ENCODE assay signal across 9 mouse cellular contexts in genomic region chr9:58202676-58203453, GRCm38 (mm10). TPM values are rescaled to one million over a fixed set of nuclear protein-coding genes. Genes with fewer than 3 reads are reported as not detected.
DNase-seq lines count a peak whose midpoint lies in the region; ATAC-seq and TF ChIP-seq lines count a peak whose summit lies in the region.
"Had no signal": no experiment of that assay in that cellular context is flagged by ENCODE, and none has a peak within 500 bp of the region (broad histone marks: within the 10 kb centered on the region; RNA-seq: fewer than 3 reads in every experiment).

No protein-coding gene starts in this region.

- peak; percentile 8; the same call in 1 of the 2 replicates for ATAC-seq in forebrain, postnatal 0 days
- no peak for ATAC-seq in limb, embryonic 13.5 days (ENCODE audit: low FRiP score, low read depth)

- peak; percentile 71 to 85 for DNase-seq in left cerebral cortex, adult 18-20 months (ENCODE audit: low spot score in 2 of 2)
- no peak for DNase-seq in left cerebral cortex, adult 11 months (ENCODE audit: low spot score)
- peak; percentile 72 for DNase-seq in forebrain, postnatal 0 days
- DNase-seq in right cerebral cortex, postnatal 14 days = peak; percentile 40
- DNase-seq in heart, postnatal 14 days = no peak
- no peak for DNase-seq in ovary, adult 18-20 months (ENCODE audit: low spot score)
- no peak for DNase-seq in c-Kit-positive CD71-positive TER-119-positive erythroid progenitor cells, embryonic 14.5 days (ENCODE audit: low spot score)
- DNase-seq: lung, postnatal 14 days had no signal

- no peaks in the 10 kb centered on the region for H3K9me3 ChIP-seq in forebrain, postnatal 0 days (ENCODE audit: low read length)
- no peaks in the 10 kb centered on the region for H3K9me3 ChIP-seq in limb, embryonic 13.5 days

- peaks cover 21% of the 10 kb centered on the region for H3K4me1 ChIP-seq in forebrain, postnatal 0 days (ENCODE audit: insufficient read depth)
- peaks cover 60% of the 10 kb centered on the region for H3K4me1 ChIP-seq in limb, embryonic 13.5 days

- peak overlapping the region; percentile 68 for H3K9ac ChIP-seq in forebrain, postnatal 0 days
- H3K9ac ChIP-seq in limb, embryonic 13.5 days = 0 out of 2 replicates have a peak overlapping the region, but pooled peaks have one; percentile 25

- H3K4me2 ChIP-seq in forebrain, postnatal 0 days (ENCODE audit: low read depth) = peak overlapping the region; percentile 65
- peak overlapping the region; percentile 64 for H3K4me2 ChIP-seq in limb, embryonic 13.5 days (replicated peaks)

- H3K27ac ChIP-seq in forebrain, postnatal 0 days (ENCODE audit: low read depth, low read length) = peak overlapping the region; percentile 95
- no peak overlapping the region for H3K27ac ChIP-seq in limb, embryonic 13.5 days

- WGBS in forebrain, postnatal 0 days = 5% methylated on average over 14 of the region's 14 CpGs
- 5% methylated on average over 14 of the region's 14 CpGs for WGBS in limb, embryonic 13.5 days

- TF ChIP-seq CTCF in forebrain, postnatal 0 days (IDR thresholded peaks at IDR 0.05; ENCODE audit: low read depth) = no peak

- H3K27me3 ChIP-seq in forebrain, postnatal 0 days (ENCODE audit: insufficient read depth, low read length) = peaks cover 3% of the 10 kb centered on the region
- H3K27me3 ChIP-seq in limb, embryonic 13.5 days = peaks cover 77% of the 10 kb centered on the region

- intact Hi-C loops in heart, postnatal 14 days (cut with DNase I) = no loop called here

- H3K4me3 ChIP-seq in forebrain, postnatal 0 days (ENCODE audit: low read depth, low read length) = peak overlapping the region; percentile 52
- peak overlapping the region; percentile 42 for H3K4me3 ChIP-seq in limb, embryonic 13.5 days

- H3K36me3 ChIP-seq in forebrain, postnatal 0 days (ENCODE audit: insufficient read depth) = no peaks in the 10 kb centered on the region; the same call in 1 of the 2 replicates
- H3K36me3 ChIP-seq in limb, embryonic 13.5 days = no peaks in the 10 kb centered on the region

RNA-seq across cellular contexts. Expression of gene Islr, which starts 1.2 kb away (rescaled TPM):
- 10 to 100 TPM; 16.5 to 17.4 TPM for total RNA-seq in left cerebral cortex, adult 18-20 months (2021)
- 31.0 and 45.8 TPM in 2 replicates for total RNA-seq in forebrain, postnatal 0 days (2014; rRNA removed)
- polyA plus RNA-seq in forebrain, postnatal 0 days (2015; fragmentation: Nextera tagmentation; extraction: Ambion mirVana) = 27.4 and 32.2 TPM in 2 replicates
- polyA plus RNA-seq in limb, embryonic 13.5 days (2015; fragmentation: Nextera tagmentation; extraction: Ambion mirVana) = 207 and 210 TPM in 2 replicates
- total RNA-seq in heart, postnatal 14 days (2021) = 10 to 100 TPM; 44.0 to 44.6 TPM

RNA-seq across cellular contexts. Expression of gene Islr2, which starts 1.3 kb away (rescaled TPM):
- total RNA-seq in left cerebral cortex, adult 18-20 months (2021) = 10 to 100 TPM; 71.2 to 72.3 TPM
- 612 and 779 TPM in 2 replicates for total RNA-seq in forebrain, postnatal 0 days (2014; rRNA removed)
- polyA plus RNA-seq in forebrain, postnatal 0 days (2015; fragmentation: Nextera tagmentation; extraction: Ambion mirVana) = 54.0 and 58.3 TPM in 2 replicates
- 2.0 and 2.1 TPM in 2 replicates for polyA plus RNA-seq in limb, embryonic 13.5 days (2015; fragmentation: Nextera tagmentation; extraction: Ambion mirVana)
- 1 to 10 TPM; 3.0 to 3.3 TPM for total RNA-seq in heart, postnatal 14 days (2021)

RNA-seq across cellular contexts. Expression of gene Pml, which starts 46.7 kb away (rescaled TPM):
- total RNA-seq in left cerebral cortex, adult 18-20 months (2021) = 10 to 100 TPM; 17.2 to 17.7 TPM
- total RNA-seq in forebrain, postnatal 0 days (2014; rRNA removed) = 3.4 and 4.8 TPM in 2 replicates
- 2.6 and 3.7 TPM in 2 replicates for polyA plus RNA-seq in forebrain, postnatal 0 days (2015; fragmentation: Nextera tagmentation; extraction: Ambion mirVana)
- 15.3 and 18.2 TPM in 2 replicates for polyA plus RNA-seq in limb, embryonic 13.5 days (2015; fragmentation: Nextera tagmentation; extraction: Ambion mirVana)
- 10 to 100 TPM; 10.9 to 11.9 TPM for total RNA-seq in heart, postnatal 14 days (2021)

RNA-seq across cellular contexts. Expression of gene Stoml1, which starts 50.1 kb away (rescaled TPM):
- total RNA-seq in left cerebral cortex, adult 18-20 months (2021) = 10 to 100 TPM; 67.9 to 69.7 TPM
- total RNA-seq in forebrain, postnatal 0 days (2014; rRNA removed) = 148 and 149 TPM in 2 replicates
- polyA plus RNA-seq in forebrain, postnatal 0 days (2015; fragmentation: Nextera tagmentation; extraction: Ambion mirVana) = 142 and 144 TPM in 2 replicates
- 44.2 and 45.6 TPM in 2 replicates for polyA plus RNA-seq in limb, embryonic 13.5 days (2015; fragmentation: Nextera tagmentation; extraction: Ambion mirVana)
- total RNA-seq in heart, postnatal 14 days (2021) = 10 to 100 TPM; 12.7 to 12.9 TPM

Comparison
In these comparisons a context has a peak if more than half of its experiments do, and no peak if none do; other contexts are left out.
1. DNase-seq: peak in left cerebral cortex, adult 18-20 months (2 of 2), forebrain, postnatal 0 days (single experiment) and right cerebral cortex, postnatal 14 days (single experiment); none in left cerebral cortex, adult 11 months (single experiment), heart, postnatal 14 days (0 of 2), ovary, adult 18-20 months (single experiment) and c-Kit-positive CD71-positive TER-119-positive erythroid progenitor cells, embryonic 14.5 days (single experiment).
2. RNA of gene Islr2, which starts 1.3 kb away (total RNA-seq): 612 to 779 TPM in forebrain, postnatal 0 days and 71.2 to 72.3 TPM in left cerebral cortex, adult 18-20 months; 3.0 to 3.3 TPM in heart, postnatal 14 days; every median in the first group is over 10 times any median in the second.